Mouse (Mus musculus): Measurements from ENCODE around the gene Fpgs. TPM values are rescaled to one million over a fixed set of nuclear protein-coding genes. Genes with fewer than 3 reads are reported as not detected.

Gene Fpgs
- total RNA-seq, 2 experiments from 2014 or later: 27.1 to 37.6 TPM

- no peak for DNase-seq
Measured at GRCm38 (mm10) chr2:32700966-32701743, 2.8 kb downstream of the Fpgs start.

GRCm38 (mm10) chr2:32699680-32700079 lies 4.3 kb downstream of the Fpgs start:
- DNase-seq: no peak

GRCm38 (mm10) chr2:32694691-32695090 lies 9.3 kb downstream of the Fpgs start:
- DNase-seq: no peak

GRCm38 (mm10) chr2:32693823-32694411 lies 10.0 kb downstream of the Fpgs start:
- peak; percentile 97 for DNase-seq

- no peak for DNase-seq
Measured at GRCm38 (mm10) chr2:32693282-32693681, 10.7 kb downstream of the Fpgs start.

- DNase-seq: no peak
Measured at GRCm38 (mm10) chr2:32692496-32692895, 11.4 kb downstream of the Fpgs start.

- DNase-seq: no peak
Measured at GRCm38 (mm10) chr2:32691041-32691440, 12.9 kb downstream of the Fpgs start.

- peak; percentile 94 for DNase-seq
Measured at GRCm38 (mm10) chr2:32689420-32689819, 14.5 kb downstream of the Fpgs start.

- no peak for DNase-seq
Measured at GRCm38 (mm10) chr2:32687562-32687961, 16.4 kb downstream of the Fpgs start.

GRCm38 (mm10) chr2:32686640-32687039 lies 17.3 kb downstream of the Fpgs start:
- no peak for DNase-seq

- DNase-seq: peak; percentile 48
Measured at GRCm38 (mm10) chr2:32685807-32686206, 18.1 kb downstream of the Fpgs start.

GRCm38 (mm10) chr2:32684681-32685428 lies 19.1 kb downstream of the Fpgs start:
- no peak for DNase-seq

GRCm38 (mm10) chr2:32683701-32684100 lies 20.2 kb downstream of the Fpgs start:
- DNase-seq: no peak

GRCm38 (mm10) chr2:32682721-32683417 lies 21.1 kb downstream of the Fpgs start:
- no peak for DNase-seq

GRCm38 (mm10) chr2:32681754-32682153 lies 22.2 kb downstream of the Fpgs start:
- DNase-seq: no peak

GRCm38 (mm10) chr2:32680961-32681650 lies 22.8 kb downstream of the Fpgs start:
- DNase-seq: no peak

- DNase-seq: peak; percentile 74
Measured at GRCm38 (mm10) chr2:32680051-32680451, 23.9 kb downstream of the Fpgs start.

GRCm38 (mm10) chr2:32677683-32678082 lies 26.3 kb downstream of the Fpgs start:
- no peak for DNase-seq

- DNase-seq: no peak
Measured at GRCm38 (mm10) chr2:32676821-32677220, 27.1 kb downstream of the Fpgs start.

GRCm38 (mm10) chr2:32673176-32673917 lies 30.6 kb downstream of the Fpgs start:
- DNase-seq: no peak
